Mouse (Mus musculus) MEL (cell line): ENCODE measurements around the gene Spast. TPM values are rescaled to one million over a fixed set of nuclear protein-coding genes. Genes with fewer than 3 reads are reported as not detected.
"Not testable (repeated sequence)": the region's sequence is repeated elsewhere in the genome, so short reads cannot be mapped to it uniquely, and the experiment has no call there.

Experiments
- DNase-seq: peaks from one replicate; pipeline ENCODE4 v3.0.0; 2011; ENCODE audit warnings: low read depth, low spot score
- H3K27ac ChIP-seq: 2 replicates; pipeline ENCODE4 v1.5.1; 2012; ENCODE audit warnings: low read depth, mild to moderate bottlenecking, control low read depth, low read length, moderate library complexity; ENCODE audit not compliant: control insufficient read depth
- H3K27me3 ChIP-seq, 2 experiments: fragments of 150-350 bp in 1 of 2; sonication (generic) in 1 of 2; 2 replicates each; pipeline ENCODE4 v1.6.1; 2012; ENCODE audit warnings: low read length in 2 of 2, mild to moderate bottlenecking in 2 of 2, improper control_type of control experiment in 1 of 2, moderate library complexity in 1 of 2; ENCODE audit not compliant: insufficient read depth in 2 of 2, control insufficient read depth in 1 of 2
- H3K36me3 ChIP-seq, 2 experiments: 2 replicates each; pipeline ENCODE4 v1.6.1; 2012 to 2014; ENCODE audit warnings: low read length in 2 of 2, improper control_type of control experiment in 1 of 2, inconsistent platforms in 1 of 2, mild to moderate bottlenecking in 1 of 2; ENCODE audit not compliant: insufficient read depth in 2 of 2, control insufficient read depth in 1 of 2
- H3K4me1 ChIP-seq, 2 experiments: fragments of 150-350 bp in 1 of 2; sonication (generic) in 1 of 2; 2 replicates each; pipeline ENCODE4 v1.6.1; 2012; ENCODE audit warnings: low read length in 2 of 2, improper control_type of control experiment in 1 of 2, mild to moderate bottlenecking in 1 of 2; ENCODE audit not compliant: insufficient read depth in 2 of 2, control insufficient read depth in 1 of 2
- H3K4me3 ChIP-seq, 2 experiments: fragments of 150-350 bp in 1 of 2; sonication (generic) in 1 of 2; 2 replicates each; pipeline ENCODE4 v1.5.1; 2012; ENCODE audit warnings: low read depth in 2 of 2, low read length in 2 of 2, mild to moderate bottlenecking in 2 of 2, moderate library complexity in 2 of 2, control low read depth in 1 of 2, improper control_type of control experiment in 1 of 2; ENCODE audit not compliant: control insufficient read depth in 1 of 2, insufficient read depth in 1 of 2
- H3K79me2 ChIP-seq: 2 replicates; pipeline ENCODE4 v1.6.1; 2012; ENCODE audit warnings: mild to moderate bottlenecking, low read length, moderate library complexity; ENCODE audit not compliant: control insufficient read depth, poor library complexity, insufficient read depth
- H3K9ac ChIP-seq: 2 replicates; pipeline ENCODE4 v1.6.1; 2012; ENCODE audit warnings: low read depth, mild to moderate bottlenecking, control low read depth, low read length, moderate library complexity; ENCODE audit not compliant: control insufficient read depth, poor library complexity, severe bottlenecking
- H3K9me3 ChIP-seq: fragments of 150-350 bp; sonication (generic); replicated peaks from 2 replicates; pipeline ENCODE4 v1.6.1; 2012; ENCODE audit warnings: mild to moderate bottlenecking, low read length, improper control_type of control experiment, moderate library complexity; ENCODE audit not compliant: insufficient read depth
- BHLHE40 ChIP-seq: IDR thresholded peaks from 2 replicates; pipeline ENCODE4 v1.6.1; 2012; ENCODE audit warnings: low read depth, mild to moderate bottlenecking, inconsistent platforms, low read length, improper control_type of control experiment, borderline replicate concordance
- CHD2 ChIP-seq: IDR thresholded peaks from 2 replicates; pipeline ENCODE4 v1.6.1; 2011; ENCODE audit warnings: low read length, improper control_type of control experiment
- E2F4 ChIP-seq: IDR thresholded peaks from 2 replicates; pipeline ENCODE4 v1.6.1; 2011; ENCODE audit warnings: low read depth, low read length, improper control_type of control experiment, borderline replicate concordance
- EP300 ChIP-seq, 2 experiments: IDR thresholded peaks; 2 replicates each; pipeline ENCODE4 v1.6.1; 2011; ENCODE audit warnings: improper control_type of control experiment in 2 of 2, low read length in 2 of 2, low read depth in 1 of 2, mild to moderate bottlenecking in 1 of 2
- GATA1 ChIP-seq: IDR thresholded peaks from 2 replicates; pipeline ENCODE4 v1.6.1; 2011; ENCODE audit warnings: low read depth, low read length, improper control_type of control experiment
- HCFC1 ChIP-seq: IDR thresholded peaks from 2 replicates; pipeline ENCODE4 v1.6.1; 2012; ENCODE audit warnings: low read depth, mild to moderate bottlenecking, inconsistent platforms, low read length, improper control_type of control experiment, moderate library complexity
- KAT2A ChIP-seq: conservative IDR thresholded peaks from 2 replicates; pipeline ENCODE4 v1.6.1; 2012; ENCODE audit warnings: low read depth, low read length, improper control_type of control experiment, inconsistent platforms
- MAX ChIP-seq: IDR thresholded peaks from 2 replicates; pipeline ENCODE4 v1.6.1; 2011; ENCODE audit warnings: low read length, improper control_type of control experiment
- MXI1 ChIP-seq: IDR thresholded peaks from 2 replicates; pipeline ENCODE4 v1.6.1; 2011; ENCODE audit warnings: mild to moderate bottlenecking, low read depth, low read length, improper control_type of control experiment
- MYB ChIP-seq: IDR thresholded peaks from 2 replicates; pipeline ENCODE4 v1.6.1; 2011; ENCODE audit warnings: mild to moderate bottlenecking, low read depth, low read length, improper control_type of control experiment
- NRF1 ChIP-seq: IDR thresholded peaks from 2 replicates; pipeline ENCODE4 v1.6.1; 2014; ENCODE audit warnings: low read depth, mild to moderate bottlenecking, inconsistent platforms, low read length, improper control_type of control experiment, moderate library complexity; ENCODE audit not compliant: poor library complexity, insufficient read depth, severe bottlenecking
- POLR2A ChIP-seq, 2 experiments: IDR thresholded peaks; 2 replicates each; pipeline ENCODE4 v1.6.1; 2011 to 2012; ENCODE audit warnings: low read length in 2 of 2, mild to moderate bottlenecking in 2 of 2, control low read depth in 1 of 2, improper control_type of control experiment in 1 of 2, low read depth in 1 of 2, moderate library complexity in 1 of 2; ENCODE audit not compliant: control insufficient read depth in 1 of 2, insufficient read depth in 1 of 2, poor library complexity in 1 of 2
- POLR2AphosphoS5 ChIP-seq: IDR thresholded peaks from 2 replicates; pipeline ENCODE4 v1.6.1; 2012; ENCODE audit warnings: low read depth, borderline replicate concordance, mild to moderate bottlenecking, inconsistent platforms, low read length, moderate library complexity, mixed read lengths
- RAD21 ChIP-seq: IDR thresholded peaks from 2 replicates; pipeline ENCODE4 v1.6.1; 2011; ENCODE audit warnings: mild to moderate bottlenecking, low read depth, low read length, improper control_type of control experiment
- RCOR1 ChIP-seq: IDR thresholded peaks from 2 replicates; pipeline ENCODE4 v1.6.1; 2012; ENCODE audit warnings: low read depth, mild to moderate bottlenecking, inconsistent platforms, low read length, improper control_type of control experiment
- SIN3A ChIP-seq: IDR thresholded peaks from 2 replicates; pipeline ENCODE4 v1.6.1; 2012; ENCODE audit warnings: low read length, improper control_type of control experiment, inconsistent platforms
- SMC3 ChIP-seq: IDR thresholded peaks from 2 replicates; pipeline ENCODE4 v1.6.1; 2011; ENCODE audit warnings: low read depth, low read length, improper control_type of control experiment
- TAL1 ChIP-seq: IDR thresholded peaks from 2 replicates; pipeline ENCODE4 v1.6.1; 2012; ENCODE audit warnings: mild to moderate bottlenecking, inconsistent platforms, low read length, moderate library complexity, mixed read lengths
- TCF12 ChIP-seq: IDR thresholded peaks from 2 replicates; pipeline ENCODE4 v1.6.1; 2014; ENCODE audit warnings: low read depth, mild to moderate bottlenecking, inconsistent platforms, low read length, improper control_type of control experiment, moderate library complexity
- UBTF ChIP-seq: IDR thresholded peaks from 2 replicates; pipeline ENCODE4 v1.6.1; 2012; ENCODE audit warnings: low read depth, mild to moderate bottlenecking, inconsistent platforms, low read length, improper control_type of control experiment, moderate library complexity, borderline replicate concordance; ENCODE audit not compliant: insufficient read depth
- USF2 ChIP-seq, 2 experiments: IDR thresholded peaks; 2 replicates each; pipeline ENCODE4 v1.6.1; 2011 to 2012; ENCODE audit warnings: improper control_type of control experiment in 2 of 2, low read length in 2 of 2, borderline replicate concordance in 1 of 2, inconsistent platforms in 1 of 2, low read depth in 1 of 2, mild to moderate bottlenecking in 1 of 2; ENCODE audit not compliant: insufficient read depth in 1 of 2
- ZC3H11A ChIP-seq: IDR thresholded peaks from 2 replicates; pipeline ENCODE4 v1.6.1; 2012; ENCODE audit warnings: low read depth, mild to moderate bottlenecking, inconsistent platforms, low read length, improper control_type of control experiment
- ZNF384 ChIP-seq: IDR thresholded peaks from 2 replicates; pipeline ENCODE4 v1.6.1; 2012; ENCODE audit warnings: low read depth, mild to moderate bottlenecking, inconsistent platforms, low read length, improper control_type of control experiment
- polyA plus RNA-seq, 2 experiments: library from polyadenylated mRNA; stranded (reverse) in 1 of 2; unstranded in 1 of 2; fragments of >175 nt in 1 of 2; fragments of >200 nt in 1 of 2; gene quantifications; 2 replicates each; pipeline versions ENCODE4 v1.2.1 to v1.2.4; 2012; ENCODE audit warnings: low replicate concordance in 2 of 2, low read depth in 1 of 2; ENCODE audit not compliant: insufficient read length in 2 of 2, insufficient read depth in 1 of 2, missing spikeins in 1 of 2
- total RNA-seq: library from RNA; depleted of rRNA; stranded (reverse); fragments of 300-350 nt; gene quantifications from 2 replicates; pipeline ENCODE4 v1.2.3, GENCODE M21; 2012

Gene Spast
- total and polyA plus RNA-seq, 3 experiments, result 29.0 to 35.2 TPM; not detected in 1

DNA sequence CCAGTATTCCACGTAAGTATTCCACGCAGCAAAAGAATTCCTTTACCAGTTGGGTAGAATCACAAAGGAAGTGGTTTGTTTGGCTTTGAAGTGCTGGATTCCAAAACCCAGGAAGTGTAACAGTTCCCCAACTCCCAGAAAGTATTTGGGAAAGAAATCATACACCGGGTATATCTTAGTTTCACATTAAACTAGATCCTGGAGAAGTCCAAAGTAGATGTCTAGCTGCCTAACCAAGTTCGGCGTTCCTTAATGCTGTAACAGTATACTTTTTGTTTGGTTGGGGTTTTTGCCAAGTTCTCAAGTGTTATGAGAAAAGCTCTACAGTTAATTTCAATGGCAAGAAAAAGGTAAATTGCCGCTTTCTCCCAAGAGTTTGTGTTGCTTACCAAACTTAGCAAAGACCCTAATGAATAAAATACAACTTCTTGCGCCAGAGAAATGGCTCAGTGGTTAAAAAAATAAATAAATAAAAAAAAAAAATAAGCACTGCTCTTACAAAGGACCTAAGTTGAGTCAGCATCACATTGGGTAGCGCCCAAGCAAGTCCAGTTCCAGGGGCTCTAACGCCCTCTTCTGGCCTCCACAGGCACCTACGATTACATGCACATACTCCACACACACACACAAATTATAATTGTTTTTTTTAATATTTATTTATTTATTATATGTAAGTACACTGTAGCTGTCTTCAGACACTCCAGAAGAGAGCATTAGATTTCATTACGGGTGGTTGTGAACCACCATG is 42.5 kb upstream of the Spast start (continued):
- TF ChIP-seq ZC3H11A, result peak; percentile 78
- TF ChIP-seq HCFC1, result peak; percentile 36; the same call in 1 of the 2 replicates
- no peak for TF ChIP-seq UBTF
- 0 out of 2 replicates have a peak, but pooled peaks have one; percentile 44 for TF ChIP-seq SIN3A
- no peak for TF ChIP-seq TAL1
- TF ChIP-seq NRF1, result no peak
- TF ChIP-seq RAD21, result peak; percentile 76
- no peak for TF ChIP-seq USF2 (IDR thresholded peaks at IDR 0.05; ENCODE audit: borderline replicate concordance in 1 of 2, insufficient read depth in 1 of 2, low read depth in 1 of 2, low read length in 2 of 2)
- no peak for TF ChIP-seq CHD2

DNA sequence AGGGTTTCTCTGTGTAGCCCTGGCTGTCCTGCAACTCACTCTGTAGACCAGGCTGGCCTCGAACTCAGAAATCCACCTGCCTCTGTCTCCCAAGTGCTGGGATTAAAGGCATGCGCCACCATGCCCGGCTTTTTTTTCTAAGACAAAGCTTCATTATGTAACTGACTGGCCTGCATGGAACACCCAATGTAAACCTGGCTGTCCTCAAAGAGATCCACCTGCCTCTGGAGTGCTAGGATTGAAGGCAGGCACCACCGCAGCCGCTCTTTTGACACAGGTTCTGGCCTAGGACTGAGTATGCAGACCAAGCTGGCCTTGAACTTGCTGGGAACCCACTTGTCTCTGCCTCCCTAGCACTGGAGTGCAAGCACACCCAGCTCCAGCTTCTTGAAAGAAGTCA is 41.8 kb upstream of the Spast start:
- H3K4me3 ChIP-seq, H3K9me3 ChIP-seq, H3K9ac ChIP-seq, DNase-seq, H3K4me1 ChIP-seq, H3K27ac ChIP-seq, H3K27me3 ChIP-seq: not testable (repeated sequence)
- Histone ChIP-seq H3K36me3 (peaks cover 3 to 12% of the 10 kb centered on the region in 2 experiments), H3K79me2 (peaks cover 23% of the 10 kb centered on the region)

DNA sequence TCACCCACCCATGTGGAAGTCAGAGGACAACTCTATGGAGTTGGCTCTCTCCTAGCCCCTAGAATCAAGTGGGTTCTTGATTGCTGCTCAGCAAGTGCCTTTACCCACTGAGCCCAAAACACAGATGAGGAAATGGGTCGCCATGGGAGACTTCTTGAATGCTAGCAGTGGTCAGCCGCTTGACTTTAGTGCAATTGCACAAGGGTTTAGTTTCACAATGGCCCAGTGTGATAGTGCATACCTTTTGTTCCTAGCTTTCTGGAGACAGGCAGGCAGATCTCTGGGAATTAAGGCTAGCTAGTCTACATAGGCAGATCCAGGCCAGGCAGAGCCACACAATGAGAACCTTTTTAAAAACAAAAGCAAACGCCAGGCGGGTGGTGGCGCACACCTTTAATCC is 38.7 kb upstream of the Spast start:
- DNase-seq, result no peak
- H3K36me3 ChIP-seq, result peaks cover 0 to 11% of the 10 kb centered on the region in 2 experiments; a peak in 2 of 4 replicates
- no peak overlapping the region for H3K27ac ChIP-seq
- H3K4me3 ChIP-seq, result no peak overlapping the region
- no peak for TF ChIP-seq NRF1
- no peak for TF ChIP-seq EP300 (IDR thresholded peaks at IDR 0.05; ENCODE audit: low read depth in 1 of 2, low read length in 2 of 2)
- TF ChIP-seq TCF12, result no peak
- no peak for TF ChIP-seq USF2 (IDR thresholded peaks at IDR 0.05; ENCODE audit: borderline replicate concordance in 1 of 2, insufficient read depth in 1 of 2, low read depth in 1 of 2, low read length in 2 of 2)
- no peak for TF ChIP-seq POLR2AphosphoS5
- no peak for TF ChIP-seq ZNF384
- TF ChIP-seq MXI1, result no peak
- no peak for TF ChIP-seq GATA1
- TF ChIP-seq SIN3A, result no peak
- no peak for TF ChIP-seq SMC3
- no peak for TF ChIP-seq MAX
- no peak for TF ChIP-seq E2F4
- no peak for TF ChIP-seq RCOR1
- no peak for TF ChIP-seq MYB
- TF ChIP-seq BHLHE40, result no peak
- no peak for TF ChIP-seq POLR2A (IDR thresholded peaks at IDR 0.05; ENCODE audit: control insufficient read depth in 1 of 2, insufficient read depth in 1 of 2, low read depth in 1 of 2, low read length in 2 of 2, poor library complexity in 1 of 2)
- no peak for TF ChIP-seq KAT2A
- H3K9ac ChIP-seq, result no peak overlapping the region
- H3K27me3 ChIP-seq, result no peaks in the 10 kb centered on the region
- H3K9me3 ChIP-seq, result no peaks in the 10 kb centered on the region
- H3K79me2 ChIP-seq, result peaks cover 2% of the 10 kb centered on the region
- H3K4me1 ChIP-seq, result no peaks in the 10 kb centered on the region
